Mouse (Mus musculus): ENCODE measurements around the gene Hoxb5. TPM values are rescaled to one million over a fixed set of nuclear protein-coding genes. Genes with fewer than 3 reads are reported as not detected.

Gene Hoxb5
- total and polyA plus RNA-seq, 2 experiments = 0.09 to 0.35 TPM

DNA sequence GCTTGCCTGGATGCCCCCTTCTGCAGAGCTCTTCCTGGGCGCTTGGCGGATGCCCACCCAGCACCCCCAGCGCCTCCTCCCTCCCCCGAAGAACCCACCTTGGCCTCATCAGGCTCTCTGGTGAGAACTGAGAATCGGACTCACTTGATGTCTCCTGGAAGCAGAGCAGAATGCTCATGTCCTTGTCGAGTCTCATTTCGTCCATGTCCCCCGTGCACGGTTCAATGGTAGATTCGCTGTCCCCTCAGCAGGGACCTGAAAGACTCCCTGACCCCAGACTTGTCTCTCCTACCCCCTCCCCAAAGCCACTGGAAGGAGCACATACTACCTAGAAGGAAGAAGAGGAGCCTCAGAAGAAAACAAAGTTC is 2.1 kb upstream of the Hoxb5 start:
- Histone ChIP-seq H3K36me3 (ENCODE audit: control insufficient read depth, insufficient read depth, low read length) (no peaks in the 10 kb centered on the region), H3K79me2 (ENCODE audit: control insufficient read depth, insufficient read depth, low read length) (no peaks in the 10 kb centered on the region), H3K4me1 (ENCODE audit: control insufficient read depth, insufficient read depth, low read length) (no peaks in the 10 kb centered on the region), H3K27ac (replicated peaks; ENCODE audit: insufficient read depth, low read depth, low read length) (no peak overlapping the region), H3K27me3 (ENCODE audit: control insufficient read depth, insufficient read depth, low read length) (peaks cover 28% of the 10 kb centered on the region), H3K9ac (ENCODE audit: low read depth, low read length) (no peak overlapping the region), H3K4me3 (ENCODE audit: insufficient read depth, low read depth, low read length) (no peak overlapping the region)
- 26% methylated on average over 10 of the region's 10 CpGs for WGBS
- TF ChIP-seq POLR2A (IDR thresholded peaks at IDR 0.05; ENCODE audit: extremely low read depth, insufficient read depth, low read length) (no peak), CTCF (IDR thresholded peaks at IDR 0.05; ENCODE audit: low read depth, low read length) (no peak)
- DNase-seq (ENCODE audit: extremely low read depth, low read depth, low spot score) = no peak

DNA sequence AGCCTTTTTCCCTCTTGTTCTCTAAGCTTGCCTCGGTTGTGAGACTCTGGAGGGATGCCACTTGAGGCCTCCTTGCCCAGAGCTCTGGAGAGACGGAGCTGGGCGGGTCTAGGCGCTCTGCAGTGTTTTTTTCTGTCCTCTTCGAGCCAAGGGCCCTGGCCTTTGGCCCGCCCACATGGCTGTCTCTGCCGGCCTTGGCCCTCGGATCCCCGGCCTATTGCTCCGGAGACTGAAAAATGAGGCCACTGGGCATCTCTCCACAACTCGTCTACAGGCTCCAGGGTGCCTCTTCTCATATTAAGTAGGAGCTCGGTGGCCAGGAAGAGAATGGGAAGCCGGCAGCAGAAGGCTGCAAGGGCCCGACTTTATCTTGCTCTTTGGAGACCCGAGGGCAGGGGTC is 1.3 kb upstream of the Hoxb5 start:
- Histone ChIP-seq H3K4me3 (ENCODE audit: insufficient read depth, low read depth, low read length) (no peak overlapping the region), H3K27ac (replicated peaks; ENCODE audit: insufficient read depth, low read depth, low read length) (no peak overlapping the region), H3K79me2 (ENCODE audit: control insufficient read depth, insufficient read depth, low read length) (no peaks in the 10 kb centered on the region), H3K27me3 (ENCODE audit: control insufficient read depth, insufficient read depth, low read length) (peaks cover 28% of the 10 kb centered on the region), H3K36me3 (ENCODE audit: control insufficient read depth, insufficient read depth, low read length) (no peaks in the 10 kb centered on the region), H3K9ac (ENCODE audit: low read depth, low read length) (no peak overlapping the region), H3K4me1 (ENCODE audit: control insufficient read depth, insufficient read depth, low read length) (no peaks in the 10 kb centered on the region)
- TF ChIP-seq CTCF (IDR thresholded peaks at IDR 0.05; ENCODE audit: low read depth, low read length) = no peak
- no peak for TF ChIP-seq POLR2A (IDR thresholded peaks at IDR 0.05; ENCODE audit: extremely low read depth, insufficient read depth, low read length)
- 20% methylated on average over 15 of the region's 15 CpGs for WGBS
- DNase-seq (ENCODE audit: extremely low read depth, low read depth, low spot score) = no peak

DNA sequence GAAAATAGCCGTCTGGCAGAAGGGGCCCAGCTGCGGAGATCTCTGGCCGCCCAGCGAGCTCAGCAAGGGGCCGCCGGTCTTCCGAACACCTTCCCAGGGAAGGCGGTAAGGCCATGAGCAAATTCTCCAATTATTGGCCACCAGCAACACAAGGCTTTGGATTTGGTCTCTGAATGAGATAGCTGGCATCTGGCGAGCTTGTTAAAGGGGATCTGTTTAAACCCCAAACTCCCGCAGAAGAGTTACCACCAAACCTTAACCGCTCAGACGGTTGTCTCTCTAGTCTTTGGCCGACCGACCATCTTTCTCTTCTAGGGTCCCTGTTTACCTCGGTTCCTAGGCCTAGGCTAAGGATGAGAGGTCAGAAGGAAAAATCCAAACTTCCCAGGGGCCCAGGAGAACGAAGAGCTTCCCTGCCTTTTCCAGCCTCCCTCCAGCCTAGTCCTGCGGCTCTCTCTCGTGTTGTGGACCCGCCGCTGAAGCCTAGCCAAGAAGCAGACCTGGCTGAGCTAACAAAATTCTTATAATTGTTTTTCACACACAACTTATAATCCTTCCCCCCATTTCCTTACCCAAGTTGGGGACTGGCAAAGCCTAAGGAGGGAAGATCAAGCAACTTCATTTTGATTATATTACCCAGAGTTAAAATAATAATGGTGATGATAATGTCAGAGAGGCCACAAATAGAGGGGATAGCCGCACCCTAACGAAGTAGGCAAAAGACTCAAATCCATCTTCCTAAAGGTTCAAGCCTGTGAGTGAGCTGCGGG is 570 bp upstream of the Hoxb5 start:
- peaks cover 28% of the 10 kb centered on the region for H3K27me3 ChIP-seq (ENCODE audit: control insufficient read depth, insufficient read depth, low read length)
- WGBS = 21% methylated on average over 23 of the region's 23 CpGs

DNA sequence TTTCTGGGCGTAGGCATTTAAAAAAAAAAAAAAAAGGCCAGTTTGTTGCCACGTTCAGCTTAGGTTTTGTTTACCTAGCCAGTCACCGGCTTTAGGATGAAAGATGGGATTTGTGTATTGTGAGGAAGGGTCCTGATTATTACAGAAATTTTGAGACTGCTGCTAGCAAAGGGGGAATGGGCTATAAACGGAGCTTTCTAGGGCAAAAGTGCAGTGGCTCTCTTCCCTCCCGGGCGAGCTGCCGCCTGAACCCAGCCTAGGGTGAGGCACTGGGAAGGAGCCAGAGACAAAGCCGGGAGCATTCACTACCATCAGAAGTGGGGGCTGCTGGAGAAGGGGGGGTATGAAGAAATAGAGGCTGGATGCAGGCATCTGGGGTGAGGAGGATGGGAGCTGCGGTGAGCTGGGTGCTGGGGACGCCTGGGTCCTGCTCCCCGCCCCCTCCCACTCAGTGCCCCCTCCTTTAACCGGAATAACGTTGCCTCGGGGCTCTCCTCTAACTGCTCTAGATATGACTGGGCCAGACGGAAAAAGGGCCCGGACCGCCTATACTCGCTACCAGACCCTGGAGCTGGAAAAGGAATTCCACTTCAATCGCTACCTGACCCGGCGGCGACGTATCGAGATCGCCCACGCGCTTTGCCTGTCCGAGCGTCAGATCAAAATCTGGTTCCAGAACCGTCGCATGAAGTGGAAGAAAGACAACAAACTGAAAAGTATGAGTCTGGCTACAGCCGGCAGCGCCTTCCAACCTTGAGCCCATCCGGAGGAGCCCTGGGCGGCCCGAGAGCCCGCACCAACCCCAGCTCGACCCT is 1.5 kb downstream of the Hoxb5 start:
- DNase-seq (ENCODE audit: extremely low read depth, low read depth, low spot score) = no peak
- Histone ChIP-seq H3K27ac (replicated peaks; ENCODE audit: insufficient read depth, low read depth, low read length) (peak overlapping the region; percentile 62), H3K36me3 (ENCODE audit: control insufficient read depth, insufficient read depth, low read length) (no peaks in the 10 kb centered on the region), H3K79me2 (ENCODE audit: control insufficient read depth, insufficient read depth, low read length) (no peaks in the 10 kb centered on the region), H3K9ac (ENCODE audit: low read depth, low read length) (peak overlapping the region; percentile 57), H3K4me1 (ENCODE audit: control insufficient read depth, insufficient read depth, low read length) (no peaks in the 10 kb centered on the region), H3K27me3 (ENCODE audit: control insufficient read depth, insufficient read depth, low read length) (peaks cover 23% of the 10 kb centered on the region), H3K4me3 (ENCODE audit: insufficient read depth, low read depth, low read length) (peak overlapping the region; percentile 91)
- 19% methylated on average over 38 of the region's 38 CpGs for WGBS
- TF ChIP-seq POLR2A (IDR thresholded peaks at IDR 0.05; ENCODE audit: extremely low read depth, insufficient read depth, low read length) (no peak), CTCF (IDR thresholded peaks at IDR 0.05; ENCODE audit: low read depth, low read length) (no peak)

More for the DNA sequence above, 570 bp upstream of the Hoxb5 start:
- Histone ChIP-seq H3K27ac (replicated peaks; ENCODE audit: insufficient read depth, low read depth, low read length) (no peak overlapping the region), H3K4me3 (ENCODE audit: insufficient read depth, low read depth, low read length) (no peak overlapping the region), H3K36me3 (ENCODE audit: control insufficient read depth, insufficient read depth, low read length) (no peaks in the 10 kb centered on the region), H3K4me1 (ENCODE audit: control insufficient read depth, insufficient read depth, low read length) (no peaks in the 10 kb centered on the region), H3K79me2 (ENCODE audit: control insufficient read depth, insufficient read depth, low read length) (no peaks in the 10 kb centered on the region), H3K9ac (ENCODE audit: low read depth, low read length) (no peak overlapping the region)
- DNase-seq (ENCODE audit: extremely low read depth, low read depth, low spot score) = no peak
- TF ChIP-seq POLR2A (IDR thresholded peaks at IDR 0.05; ENCODE audit: extremely low read depth, insufficient read depth, low read length) = no peak
- TF ChIP-seq CTCF (IDR thresholded peaks at IDR 0.05; ENCODE audit: low read depth, low read length) = no peak

DNA sequence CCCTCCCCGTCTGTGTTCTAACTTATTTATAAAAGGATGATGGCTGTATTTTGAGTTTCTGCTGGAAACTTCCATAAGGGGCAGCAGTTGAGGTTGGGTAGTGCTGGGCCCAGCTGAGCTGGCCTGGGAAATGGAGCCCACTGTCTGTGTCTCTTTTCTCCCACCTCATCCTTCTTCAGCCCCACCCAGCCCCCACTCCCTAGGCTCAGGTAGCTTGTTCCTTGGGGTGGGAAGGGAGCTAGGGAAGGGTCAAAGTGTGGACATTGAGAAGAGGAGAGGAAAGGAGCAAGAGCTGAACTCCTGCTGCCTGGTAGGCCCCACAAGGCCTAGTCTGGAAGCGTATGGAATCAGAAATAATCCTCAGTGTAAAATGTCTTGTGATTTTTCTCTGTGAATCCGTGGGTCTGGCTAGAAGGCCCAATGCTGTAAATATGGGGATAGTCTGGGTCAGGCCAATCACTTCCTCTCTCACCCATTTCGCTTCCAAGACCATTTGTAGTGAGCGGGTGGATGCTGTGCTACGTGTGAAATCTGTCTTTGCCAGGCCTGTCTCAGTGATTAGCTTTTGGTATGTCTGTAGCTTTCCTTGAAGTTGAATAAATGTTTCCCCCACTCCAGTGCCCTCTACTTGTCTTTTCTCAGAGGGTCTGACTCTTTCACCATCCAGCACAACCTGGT is 2.5 kb downstream of the Hoxb5 start:
- Histone ChIP-seq H3K9ac (ENCODE audit: low read depth, low read length) (no peak overlapping the region), H3K27ac (replicated peaks; ENCODE audit: insufficient read depth, low read depth, low read length) (no peak overlapping the region), H3K27me3 (ENCODE audit: control insufficient read depth, insufficient read depth, low read length) (peaks cover 17% of the 10 kb centered on the region), H3K36me3 (ENCODE audit: control insufficient read depth, insufficient read depth, low read length) (no peaks in the 10 kb centered on the region), H3K4me3 (ENCODE audit: insufficient read depth, low read depth, low read length) (no peak overlapping the region), H3K79me2 (ENCODE audit: control insufficient read depth, insufficient read depth, low read length) (no peaks in the 10 kb centered on the region), H3K4me1 (ENCODE audit: control insufficient read depth, insufficient read depth, low read length) (no peaks in the 10 kb centered on the region)
- no peak for DNase-seq (ENCODE audit: extremely low read depth, low read depth, low spot score)
- 77% methylated on average over 6 of the region's 6 CpGs for WGBS
- TF ChIP-seq POLR2A (IDR thresholded peaks at IDR 0.05; ENCODE audit: extremely low read depth, insufficient read depth, low read length) (no peak), CTCF (IDR thresholded peaks at IDR 0.05; ENCODE audit: low read depth, low read length) (no peak)
